Mouse (Mus musculus) small intestine, adult 2 months (tissue): ENCODE measurements around the gene Msh4.

Experiments
- CTCF ChIP-seq: fragments of 200-500 bp; IDR thresholded peaks from 2 replicates; pipeline ENCODE4 v1.5.1; 2012; ENCODE audit warnings: low read depth, mild to moderate bottlenecking, control low read depth, inconsistent platforms, low read length, moderate library complexity, mixed read lengths; ENCODE audit not compliant: insufficient replicate concordance, insufficient read length; ENCODE audit errors: extremely low read depth
- POLR2A ChIP-seq: fragments of 200-500 bp; IDR thresholded peaks from 2 replicates; pipeline ENCODE4 v1.6.1; 2012; ENCODE audit warnings: low read depth, mild to moderate bottlenecking, control low read depth, inconsistent platforms, low read length, moderate library complexity

DNA sequence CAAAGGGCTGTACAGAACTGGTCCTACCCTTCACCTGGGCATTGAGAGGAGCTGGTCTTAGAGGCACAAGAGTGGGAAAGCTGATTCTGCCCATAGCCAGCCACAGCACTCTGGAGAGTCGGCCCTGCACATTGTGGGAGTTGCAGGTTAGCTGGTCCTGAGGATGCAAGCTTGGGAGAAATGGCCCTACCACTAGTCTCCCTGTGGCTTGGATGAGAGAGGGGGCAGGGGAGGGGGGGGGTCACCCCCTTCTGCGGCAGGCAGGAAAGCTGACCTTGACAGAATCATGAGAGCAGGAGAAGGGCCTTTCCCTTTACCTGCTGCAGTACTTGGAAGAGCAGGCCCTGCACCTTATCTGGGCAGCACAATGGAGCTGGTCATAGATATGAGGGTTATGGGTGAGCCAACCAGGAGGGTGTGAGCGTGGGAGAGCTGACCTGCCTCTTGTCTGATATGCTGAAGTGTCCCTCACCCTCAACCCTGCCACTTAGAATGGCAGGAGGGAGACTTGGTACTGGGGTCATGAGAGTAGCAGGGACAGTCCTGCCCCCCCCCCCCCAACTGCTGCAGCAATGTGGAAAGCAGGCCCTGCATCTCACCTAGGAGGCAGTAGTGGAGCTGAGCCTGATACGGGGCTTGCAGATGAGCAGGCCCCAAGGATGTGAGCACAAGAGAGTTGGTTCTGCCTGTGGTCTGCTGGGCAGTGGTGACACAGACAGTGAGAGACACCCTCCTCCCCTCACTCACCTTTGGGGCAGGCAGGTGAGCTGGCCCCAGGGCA lies 73.9 kb downstream of the Msh4 start:
- TF ChIP-seq CTCF (no peak), POLR2A (no peak)
